Mouse (Mus musculus): Measurements from ENCODE around the gene Map2. TPM values are rescaled to one million over a fixed set of nuclear protein-coding genes. Genes with fewer than 3 reads are reported as not detected.

Map2 gene
- polyA plus RNA-seq, 1 experiment from 2014 or later = 515 TPM

GRCm38 (mm10) chr1:66321631-66322142, 146.6 kb downstream of the Map2 start:
- H3K36me3 ChIP-seq (ENCODE audit: control insufficient read depth, insufficient read depth) = no peaks in the 10 kb centered on the region
- peak overlapping the region; percentile 52 for H3K4me3 ChIP-seq (replicated peaks; ENCODE audit: low read length)
- ATAC-seq = peak; percentile 85
- peak overlapping the region; percentile 99 for H3K27ac ChIP-seq (ENCODE audit: low read length)
- H3K9ac ChIP-seq (replicated peaks; ENCODE audit: low read depth, low read length) = peak overlapping the region; percentile 73
- WGBS = 7% methylated on average over 15 of the region's 15 CpGs
- H3K4me2 ChIP-seq (ENCODE audit: low read length) = peak overlapping the region; percentile 44
- H3K4me1 ChIP-seq (replicated peaks; ENCODE audit: control insufficient read depth, insufficient read depth, low read length) = peaks cover 28% of the 10 kb centered on the region
- H3K9me3 ChIP-seq (ENCODE audit: control insufficient read depth, low read length) = no peaks in the 10 kb centered on the region
- H3K27me3 ChIP-seq (replicated peaks; ENCODE audit: control insufficient read depth, insufficient read depth, low read length) = no peaks in the 10 kb centered on the region

DNA sequence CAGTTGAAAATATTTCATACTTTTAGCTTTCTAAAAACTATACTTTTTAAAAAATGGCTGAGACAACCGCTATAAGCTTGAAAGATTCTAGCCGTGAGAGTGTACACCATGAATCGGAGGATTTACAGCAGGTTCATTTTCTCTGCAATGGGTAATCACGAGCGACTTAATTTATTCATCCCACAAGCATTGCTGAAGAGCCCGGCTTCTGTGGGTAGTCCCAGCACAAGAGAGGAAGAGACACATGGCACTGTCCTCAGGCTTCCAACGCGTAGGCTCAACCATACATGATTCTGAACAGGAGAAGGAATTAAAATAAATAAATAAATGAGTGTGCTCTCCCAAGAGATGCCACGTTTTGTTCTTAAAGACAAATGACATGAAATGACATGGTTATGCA, 148.4 kb downstream of the Map2 start:
- Histone ChIP-seq H3K4me2 (ENCODE audit: low read length) (peak overlapping the region; percentile 69), H3K36me3 (ENCODE audit: control insufficient read depth, insufficient read depth) (no peaks in the 10 kb centered on the region), H3K27ac (ENCODE audit: low read length) (peak overlapping the region; percentile 79), H3K27me3 (replicated peaks; ENCODE audit: control insufficient read depth, insufficient read depth, low read length) (no peaks in the 10 kb centered on the region), H3K4me3 (replicated peaks; ENCODE audit: low read length) (peak overlapping the region; percentile 34), H3K9ac (replicated peaks; ENCODE audit: low read depth, low read length) (peak overlapping the region; percentile 28), H3K4me1 (replicated peaks; ENCODE audit: control insufficient read depth, insufficient read depth, low read length) (peaks cover 33% of the 10 kb centered on the region), H3K9me3 (ENCODE audit: control insufficient read depth, low read length) (no peaks in the 10 kb centered on the region)
- WGBS = 30% methylated on average over 9 of the region's 9 CpGs
- ATAC-seq = peak; percentile 51

DNA sequence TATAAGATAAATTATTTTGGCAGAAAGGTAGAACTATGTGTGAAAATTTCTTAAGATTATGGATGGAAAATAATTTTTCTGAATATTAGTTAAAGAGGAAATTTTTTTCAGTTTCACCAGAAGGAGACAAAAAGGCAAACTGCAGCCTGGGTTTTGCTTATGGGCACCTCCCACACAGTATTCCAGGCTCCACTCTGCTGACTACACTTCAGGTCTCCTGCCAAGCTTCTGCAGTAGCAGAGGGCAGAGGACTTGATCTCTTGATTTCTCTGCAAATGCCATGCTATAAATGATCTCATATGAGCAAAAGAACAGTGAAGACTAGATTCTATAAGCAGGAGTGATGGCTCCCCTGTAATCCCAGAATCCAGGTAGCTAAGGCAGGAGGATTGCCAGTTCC, 149.9 kb downstream of the Map2 start:
- H3K9ac ChIP-seq (replicated peaks; ENCODE audit: low read depth, low read length) = no peak overlapping the region
- 0 out of 2 replicates have a peak, but pooled peaks cover under 1% of the 10 kb centered on the region for H3K36me3 ChIP-seq (ENCODE audit: control insufficient read depth, insufficient read depth)
- H3K4me1 ChIP-seq (replicated peaks; ENCODE audit: control insufficient read depth, insufficient read depth, low read length) = peaks cover 35% of the 10 kb centered on the region
- H3K9me3 ChIP-seq (ENCODE audit: control insufficient read depth, low read length) = no peaks in the 10 kb centered on the region
- peak overlapping the region; percentile 49 for H3K4me2 ChIP-seq (ENCODE audit: low read length)
- no peaks in the 10 kb centered on the region for H3K27me3 ChIP-seq (replicated peaks; ENCODE audit: control insufficient read depth, insufficient read depth, low read length)
- peak overlapping the region; percentile 24 for H3K4me3 ChIP-seq (replicated peaks; ENCODE audit: low read length)
- H3K27ac ChIP-seq (ENCODE audit: low read length) = no peak overlapping the region
- no peak for ATAC-seq

DNA sequence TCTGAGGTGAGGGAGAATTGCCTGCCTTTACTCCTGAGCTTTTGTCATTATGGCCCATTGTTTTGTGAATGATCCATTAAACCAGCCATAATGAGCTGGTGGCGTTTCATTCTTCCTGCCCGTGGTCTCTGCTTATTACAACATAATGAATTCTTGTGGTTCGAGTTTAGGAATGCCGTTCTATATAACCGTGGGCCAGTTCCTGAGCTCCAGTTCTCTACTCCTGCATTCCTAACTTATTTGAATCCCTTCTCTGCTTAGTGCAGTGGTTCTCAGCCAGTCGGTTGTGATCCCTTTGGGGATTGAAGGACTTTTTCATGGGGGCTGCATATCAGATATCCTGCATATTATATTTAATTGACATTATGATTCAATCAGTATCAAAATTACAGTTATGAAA, 153.9 kb downstream of the Map2 start:
- 10% methylated on average over 6 of the region's 6 CpGs for WGBS
- ATAC-seq = no peak
- Histone ChIP-seq H3K4me1 (replicated peaks; ENCODE audit: control insufficient read depth, insufficient read depth, low read length) (peaks cover 24% of the 10 kb centered on the region), H3K4me2 (ENCODE audit: low read length) (no peak overlapping the region), H3K27me3 (replicated peaks; ENCODE audit: control insufficient read depth, insufficient read depth, low read length) (no peaks in the 10 kb centered on the region), H3K9me3 (ENCODE audit: control insufficient read depth, low read length) (no peaks in the 10 kb centered on the region), H3K9ac (replicated peaks; ENCODE audit: low read depth, low read length) (no peak overlapping the region), H3K4me3 (replicated peaks; ENCODE audit: low read length) (no peak overlapping the region), H3K27ac (ENCODE audit: low read length) (no peak overlapping the region), H3K36me3 (ENCODE audit: control insufficient read depth, insufficient read depth) (peaks cover 5% of the 10 kb centered on the region; the same call in 1 of the 2 replicates)

GRCm38 (mm10) chr1:66329534-66329933, 154.5 kb downstream of the Map2 start:
- no peaks in the 10 kb centered on the region for H3K9me3 ChIP-seq (ENCODE audit: control insufficient read depth, low read length)
- peaks cover 21% of the 10 kb centered on the region for H3K4me1 ChIP-seq (replicated peaks; ENCODE audit: control insufficient read depth, insufficient read depth, low read length)
- H3K4me2 ChIP-seq (ENCODE audit: low read length) = no peak overlapping the region
- H3K27ac ChIP-seq (ENCODE audit: low read length) = no peak overlapping the region
- H3K36me3 ChIP-seq (ENCODE audit: control insufficient read depth, insufficient read depth) = peaks cover 5% of the 10 kb centered on the region; the same call in 1 of the 2 replicates
- no peak overlapping the region for H3K9ac ChIP-seq (replicated peaks; ENCODE audit: low read depth, low read length)
- no peaks in the 10 kb centered on the region for H3K27me3 ChIP-seq (replicated peaks; ENCODE audit: control insufficient read depth, insufficient read depth, low read length)
- peak; percentile 37 for ATAC-seq
- no peak overlapping the region for H3K4me3 ChIP-seq (replicated peaks; ENCODE audit: low read length)

GRCm38 (mm10) chr1:66335724-66336284, 160.7 kb downstream of the Map2 start:
- no peak overlapping the region for H3K4me3 ChIP-seq (replicated peaks; ENCODE audit: low read length)
- 81% methylated on average over 2 of the region's 2 CpGs for WGBS
- 0 out of 2 replicates have a peak, but pooled peaks cover 4% of the 10 kb centered on the region for H3K36me3 ChIP-seq (ENCODE audit: control insufficient read depth, insufficient read depth)
- no peaks in the 10 kb centered on the region for H3K27me3 ChIP-seq (replicated peaks; ENCODE audit: control insufficient read depth, insufficient read depth, low read length)
- no peak overlapping the region for H3K27ac ChIP-seq (ENCODE audit: low read length)
- peaks cover 17% of the 10 kb centered on the region for H3K4me1 ChIP-seq (replicated peaks; ENCODE audit: control insufficient read depth, insufficient read depth, low read length)
- H3K9ac ChIP-seq (replicated peaks; ENCODE audit: low read depth, low read length) = no peak overlapping the region
- no peaks in the 10 kb centered on the region for H3K9me3 ChIP-seq (ENCODE audit: control insufficient read depth, low read length)
- H3K4me2 ChIP-seq (ENCODE audit: low read length) = no peak overlapping the region
- ATAC-seq = 0 out of 2 replicates have a peak, but pooled peaks have one; percentile 27

- no peaks in the 10 kb centered on the region for H3K27me3 ChIP-seq (replicated peaks; ENCODE audit: control insufficient read depth, insufficient read depth, low read length)
- no peak for ATAC-seq
- H3K4me2 ChIP-seq (ENCODE audit: low read length) = no peak overlapping the region
- H3K27ac ChIP-seq (ENCODE audit: low read length) = no peak overlapping the region
- 0 out of 2 replicates have a peak, but pooled peaks cover 4% of the 10 kb centered on the region for H3K36me3 ChIP-seq (ENCODE audit: control insufficient read depth, insufficient read depth)
- WGBS = 67% methylated on average over 1 of the region's 1 CpGs
- no peaks in the 10 kb centered on the region for H3K9me3 ChIP-seq (ENCODE audit: control insufficient read depth, low read length)
- no peak overlapping the region for H3K4me3 ChIP-seq (replicated peaks; ENCODE audit: low read length)
- peaks cover 17% of the 10 kb centered on the region for H3K4me1 ChIP-seq (replicated peaks; ENCODE audit: control insufficient read depth, insufficient read depth, low read length)
- H3K9ac ChIP-seq (replicated peaks; ENCODE audit: low read depth, low read length) = no peak overlapping the region
Observed at GRCm38 (mm10) chr1:66339213-66339612, 164.1 kb downstream of the Map2 start.

DNA sequence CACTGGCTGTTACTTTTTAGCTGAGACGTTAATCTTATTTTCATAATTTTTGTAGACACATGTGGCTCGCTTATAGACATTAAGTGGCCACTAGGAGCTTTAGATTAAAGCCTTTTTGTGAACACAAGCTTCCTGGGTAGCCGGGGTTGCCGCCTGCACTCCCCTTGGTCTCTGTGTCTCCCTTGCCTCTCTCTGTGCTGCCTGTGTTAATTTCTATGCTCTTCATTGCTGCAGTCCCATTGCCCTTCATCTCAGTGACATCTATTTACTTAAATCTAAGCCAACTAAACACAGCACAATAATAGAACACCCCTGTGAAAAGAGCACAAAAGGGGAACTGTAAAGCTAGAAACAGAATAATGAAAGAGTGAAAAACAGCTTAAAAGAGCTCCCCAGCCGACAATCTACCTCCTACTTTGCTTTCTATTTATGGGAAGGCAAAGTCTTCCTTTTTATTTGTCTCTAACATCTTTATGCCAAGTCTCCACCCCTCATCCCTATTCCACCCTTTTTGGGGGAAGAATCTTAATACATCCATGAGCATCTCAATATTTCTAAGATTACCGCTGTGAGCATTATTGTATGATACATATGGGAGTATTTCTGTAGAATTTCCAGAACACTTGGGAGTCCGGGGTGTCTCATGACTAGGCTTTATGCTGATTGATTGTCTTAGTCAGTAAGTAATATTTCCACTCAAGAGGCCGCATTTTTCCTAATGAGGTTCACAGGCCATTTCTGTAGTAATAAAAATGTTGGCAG, 173.5 kb downstream of the Map2 start:
- no peak for ATAC-seq
- no peak overlapping the region for H3K27ac ChIP-seq (ENCODE audit: low read length)

DNA sequence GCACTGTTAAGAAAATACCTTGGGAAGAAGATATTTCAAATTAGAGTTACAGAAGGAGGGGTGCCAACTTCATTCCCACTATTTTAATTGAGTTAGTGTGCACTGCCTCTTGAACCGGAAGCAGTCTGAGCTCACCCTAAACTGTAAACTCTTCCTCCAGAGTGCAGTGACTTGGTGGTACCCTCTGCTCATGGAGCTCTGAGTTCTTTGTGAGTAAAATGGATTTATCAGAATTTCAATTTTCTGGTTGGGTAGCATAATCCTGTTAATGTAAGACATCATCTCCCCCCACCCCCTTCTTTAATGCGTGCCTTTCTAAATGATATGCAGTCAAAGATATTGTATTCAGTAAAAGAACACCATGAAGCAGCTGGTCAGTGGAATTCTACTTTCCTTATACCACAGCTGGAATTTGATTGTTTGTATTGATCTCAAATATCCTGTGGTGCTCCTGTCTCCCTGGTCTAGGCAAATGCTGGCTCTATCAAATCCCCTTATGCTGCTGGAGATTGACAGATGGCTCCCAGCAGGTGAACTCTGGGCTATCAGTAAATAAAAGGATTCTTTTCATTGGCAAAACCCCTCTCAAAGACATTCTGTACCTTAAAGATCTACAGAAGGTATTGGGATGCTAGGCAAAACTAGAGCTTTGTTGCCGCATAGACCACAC, 174.2 kb downstream of the Map2 start:
- Histone ChIP-seq H3K9ac (replicated peaks; ENCODE audit: low read depth, low read length) (no peak overlapping the region), H3K4me1 (replicated peaks; ENCODE audit: control insufficient read depth, insufficient read depth, low read length) (peaks cover 11% of the 10 kb centered on the region), H3K4me3 (replicated peaks; ENCODE audit: low read length) (no peak overlapping the region), H3K36me3 (ENCODE audit: control insufficient read depth, insufficient read depth) (0 out of 2 replicates have a peak, but pooled peaks cover 2% of the 10 kb centered on the region), H3K27me3 (replicated peaks; ENCODE audit: control insufficient read depth, insufficient read depth, low read length) (no peaks in the 10 kb centered on the region), H3K9me3 (ENCODE audit: control insufficient read depth, low read length) (no peaks in the 10 kb centered on the region), H3K4me2 (ENCODE audit: low read length) (no peak overlapping the region), H3K27ac (ENCODE audit: low read length) (no peak overlapping the region)
- WGBS = 33% methylated on average over 3 of the region's 3 CpGs
- ATAC-seq = no peak

More for the DNA sequence above, 173.5 kb downstream of the Map2 start:
- Histone ChIP-seq H3K4me2 (ENCODE audit: low read length) (no peak overlapping the region), H3K9ac (replicated peaks; ENCODE audit: low read depth, low read length) (no peak overlapping the region), H3K36me3 (ENCODE audit: control insufficient read depth, insufficient read depth) (0 out of 2 replicates have a peak, but pooled peaks cover 2% of the 10 kb centered on the region), H3K4me1 (replicated peaks; ENCODE audit: control insufficient read depth, insufficient read depth, low read length) (peaks cover 11% of the 10 kb centered on the region), H3K27me3 (replicated peaks; ENCODE audit: control insufficient read depth, insufficient read depth, low read length) (no peaks in the 10 kb centered on the region), H3K9me3 (ENCODE audit: control insufficient read depth, low read length) (no peaks in the 10 kb centered on the region), H3K4me3 (replicated peaks; ENCODE audit: low read length) (no peak overlapping the region)
- WGBS = 31% methylated on average over 8 of the region's 8 CpGs
